Mouse (Mus musculus): ENCODE measurements around the gene Lmo1.

The Lmo1 gene

GRCm38 (mm10) chr7:109187244-109188035 lies 12.4 kb upstream of the Lmo1 start:
- POLR2A ChIA-PET: interaction anchor here in 2 of 4 experiments (1.1 to 2.8 kb wide), 10 partner anchors 8 to 331 kb away, joined by 3 to 10 read pairs (median 4); partner anchors contain the start of genes Lmo1 (in 2 of the 2) and Rpl27a (in 1 of the 2)
- CTCF ChIA-PET: interaction anchor here (0.5 to 2.0 kb wide), 11 partner anchors 17 to 1834 kb away, joined by 3 to 8 read pairs (median 5); no protein-coding TSS in a partner anchor

GRCm38 (mm10) chr7:109185975-109186374 lies 11.0 kb upstream of the Lmo1 start:
- ChIA-PET POLR2A (interaction anchor here in 2 of 4 experiments (0.9 to 2.8 kb wide), 7 partner anchors 10 to 332 kb away, joined by 3 to 10 read pairs (median 4); partner anchors contain the start of genes Lmo1 (in 2 of the 2) and Rpl27a (in 1 of the 2)), CTCF (interaction anchor here in 2 of 4 experiments (0.9 to 1.2 kb wide), 2 partner anchors 17 to 32 kb away, joined by 3 read pairs; no protein-coding TSS in a partner anchor)

- CTCF ChIA-PET: interaction anchor here in 2 of 4 experiments (0.6 to 0.9 kb wide), 2 partner anchors 33 to 91 kb away, joined by 3 read pairs; no protein-coding TSS in a partner anchor
- POLR2A ChIA-PET: interaction anchor here in 2 of 4 experiments (0.9 to 2.8 kb wide), 5 partner anchors 10 to 333 kb away, joined by 3 to 10 read pairs (median 4); partner anchors contain the start of genes Lmo1 (in 2 of the 2) and Rpl27a (in 1 of the 2)
These were observed 10.6 kb upstream of the Lmo1 start for GRCm38 (mm10) chr7:109185564-109185963.

- POLR2A ChIA-PET: interaction anchor here in 2 of 4 experiments (2.0 to 2.8 kb wide), 3 partner anchors 10 to 342 kb away, joined by 8 to 10 read pairs (median 10); partner anchors contain the start of gene Rpl27a (in 1 of the 2)
- CTCF ChIA-PET: no interaction called here
These were observed 1.7 kb upstream of the Lmo1 start for GRCm38 (mm10) chr7:109176688-109177087.

GRCm38 (mm10) chr7:109175670-109176625 lies 941 bp upstream of the Lmo1 start:
- POLR2A ChIA-PET: interaction anchor here (1.2 to 2.8 kb wide), 9 partner anchors 11 to 437 kb away, joined by 3 to 10 read pairs (median 6); partner anchors contain the start of gene Rpl27a (in 3 of the 4)
- CTCF ChIA-PET: interaction anchor here in 1 of 4 experiments (1.1 to 2.5 kb wide), 2 partner anchors 42 to 55 kb away, joined by 3 to 10 read pairs; no protein-coding TSS in a partner anchor

- ChIA-PET POLR2A (interaction anchor here in 3 of 4 experiments (1.6 to 2.8 kb wide), 5 partner anchors 10 to 344 kb away, joined by 3 to 10 read pairs (median 6); partner anchors contain the start of gene Rpl27a (in 2 of the 3)), CTCF (interaction anchor here in 2 of 4 experiments (0.6 to 2.5 kb wide), 2 partner anchors 44 to 74 kb away, joined by 3 to 10 read pairs; no protein-coding TSS in a partner anchor)
These were observed 564 bp downstream of the Lmo1 start for GRCm38 (mm10) chr7:109174337-109174948.

- CTCF ChIA-PET: interaction anchor here in 3 of 4 experiments (0.8 to 3.8 kb wide), 5 partner anchors 17 to 309 kb away, joined by 3 to 27 read pairs (median 3); no protein-coding TSS in a partner anchor
- POLR2A ChIA-PET: interaction anchor here in 1 of 4 experiments (0.5 to 2.0 kb wide), 4 partner anchors 15 to 347 kb away, joined by 3 to 5 read pairs (median 4); partner anchors contain the start of gene Rpl27a
These were observed 3.1 kb downstream of the Lmo1 start for GRCm38 (mm10) chr7:109171874-109172273.

- ChIA-PET CTCF (interaction anchor here (0.6 to 3.8 kb wide), 32 partner anchors 14 to 1598 kb away, joined by 3 to 27 read pairs (median 4); no protein-coding TSS in a partner anchor), POLR2A (interaction anchor here (0.5 to 2.0 kb wide), 14 partner anchors 9 to 532 kb away, joined by 3 to 7 read pairs (median 3); partner anchors contain the start of gene Rpl27a (in 1 of the 4))
These were observed 4.6 kb downstream of the Lmo1 start for GRCm38 (mm10) chr7:109170441-109170820.

GRCm38 (mm10) chr7:109169505-109170440 lies 5.2 kb downstream of the Lmo1 start:
- CTCF ChIA-PET: interaction anchor here (0.5 to 3.8 kb wide), 35 partner anchors 14 to 1599 kb away, joined by 3 to 27 read pairs (median 4); no protein-coding TSS in a partner anchor
- POLR2A ChIA-PET: interaction anchor here (0.5 to 2.0 kb wide), 18 partner anchors 10 to 531 kb away, joined by 3 to 7 read pairs (median 4); partner anchors contain the start of gene Rpl27a (in 3 of the 4)

GRCm38 (mm10) chr7:109168716-109169115 lies 6.3 kb downstream of the Lmo1 start:
- ChIA-PET CTCF (interaction anchor here (0.8 to 3.8 kb wide), 9 partner anchors 14 to 256 kb away, joined by 3 to 27 read pairs (median 5); no protein-coding TSS in a partner anchor), POLR2A (interaction anchor here in 1 of 4 experiments (0.9 to 1.4 kb wide), 6 partner anchors 10 to 350 kb away, joined by 3 to 5 read pairs (median 4); partner anchors contain the start of gene Rpl27a)

GRCm38 (mm10) chr7:109165931-109166585 lies 8.9 kb downstream of the Lmo1 start:
- POLR2A ChIA-PET: interaction anchor here in 1 of 4 experiments (1.1 kb wide), 1 partner anchor 10 kb away, joined by 3 read pairs; no protein-coding TSS in a partner anchor
- CTCF ChIA-PET: interaction anchor here in 1 of 4 experiments (1.3 kb wide), 1 partner anchor 27 kb away, joined by 4 read pairs; no protein-coding TSS in a partner anchor

GRCm38 (mm10) chr7:109154331-109154730 lies 20.7 kb downstream of the Lmo1 start:
- ChIA-PET POLR2A (interaction anchor here in 3 of 4 experiments (0.5 to 1.7 kb wide), 6 partner anchors 17 to 365 kb away, joined by 3 to 5 read pairs (median 3); partner anchors contain the start of gene Rpl27a (in 2 of the 3)), CTCF (interaction anchor here in 3 of 4 experiments (0.6 to 1.5 kb wide), 7 partner anchors 10 to 101 kb away, joined by 3 to 6 read pairs (median 3); no protein-coding TSS in a partner anchor)

GRCm38 (mm10) chr7:109153538-109153937 lies 21.5 kb downstream of the Lmo1 start:
- ChIA-PET POLR2A (interaction anchor here in 2 of 4 experiments (0.6 to 1.2 kb wide), 5 partner anchors 10 to 631 kb away, joined by 3 read pairs; partner anchors contain the start of gene Rpl27a (in 1 of the 2)), CTCF (interaction anchor here in 2 of 4 experiments (0.5 to 1.2 kb wide), 2 partner anchors 65 to 311 kb away, joined by 3 to 4 read pairs; no protein-coding TSS in a partner anchor)

- ChIA-PET CTCF (interaction anchor here in 3 of 4 experiments (0.5 to 1.8 kb wide), 4 partner anchors 12 to 437 kb away, joined by 4 to 8 read pairs (median 5); no protein-coding TSS in a partner anchor), POLR2A (interaction anchor here in 1 of 4 experiments (1.1 to 1.9 kb wide), 2 partner anchors 13 to 19 kb away, joined by 3 to 4 read pairs; no protein-coding TSS in a partner anchor)
These were observed 23.9 kb downstream of the Lmo1 start for GRCm38 (mm10) chr7:109151088-109151487.
